Mouse (Mus musculus): Measurements from ENCODE around the gene Syt16.

Syt16 gene

GRCm38 (mm10) chr12:74105811-74106513, 108.5 kb downstream of the Syt16 start:
- no peak for DNase-seq (ENCODE audit: low read depth, low spot score)

DNA sequence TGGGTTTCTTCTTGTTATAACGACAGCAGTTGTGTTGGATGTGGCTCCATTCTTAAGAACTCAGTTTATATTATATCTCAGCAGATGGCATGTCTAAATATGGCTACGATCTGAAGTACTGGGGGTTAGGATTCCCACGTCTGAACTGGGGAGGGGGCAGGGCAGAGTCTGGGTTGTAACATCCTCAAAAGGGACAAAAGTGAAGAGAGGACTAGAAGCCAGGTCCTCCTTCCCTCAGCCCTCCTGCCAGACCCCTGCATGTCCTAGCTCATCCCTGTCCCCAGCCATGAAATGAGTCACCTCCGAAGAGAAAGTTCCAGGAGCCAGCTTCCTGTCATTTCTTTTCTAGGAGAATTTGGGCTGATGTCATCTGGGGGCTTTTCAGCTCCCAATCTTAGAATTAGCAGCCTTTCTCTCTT, 111.2 kb downstream of the Syt16 start:
- DNase-seq (ENCODE audit: low read depth, low spot score): no peak

GRCm38 (mm10) chr12:74109462-74110068, 112.1 kb downstream of the Syt16 start:
- DNase-seq (ENCODE audit: low read depth, low spot score): no peak

DNA sequence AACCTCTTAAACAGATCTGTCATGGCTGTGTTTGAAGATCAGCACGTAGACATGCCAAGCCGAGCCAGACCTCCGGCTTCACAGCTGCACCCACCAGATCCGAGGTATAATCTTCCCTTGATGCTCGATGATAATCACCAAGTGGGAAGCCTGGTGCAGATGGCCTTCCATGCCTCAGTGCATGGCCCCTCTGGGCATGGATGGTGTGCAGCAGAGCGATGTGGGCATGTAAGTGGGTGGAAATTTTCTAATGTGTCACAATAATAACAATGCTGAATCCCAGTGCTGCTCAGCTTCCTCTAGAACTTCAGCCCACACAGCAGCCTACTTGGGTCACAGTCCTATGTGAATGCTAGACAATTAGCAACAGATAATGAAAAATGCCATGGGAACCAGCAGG, 119.4 kb downstream of the Syt16 start:
- DNase-seq (ENCODE audit: low read depth, low spot score): no peak

DNA sequence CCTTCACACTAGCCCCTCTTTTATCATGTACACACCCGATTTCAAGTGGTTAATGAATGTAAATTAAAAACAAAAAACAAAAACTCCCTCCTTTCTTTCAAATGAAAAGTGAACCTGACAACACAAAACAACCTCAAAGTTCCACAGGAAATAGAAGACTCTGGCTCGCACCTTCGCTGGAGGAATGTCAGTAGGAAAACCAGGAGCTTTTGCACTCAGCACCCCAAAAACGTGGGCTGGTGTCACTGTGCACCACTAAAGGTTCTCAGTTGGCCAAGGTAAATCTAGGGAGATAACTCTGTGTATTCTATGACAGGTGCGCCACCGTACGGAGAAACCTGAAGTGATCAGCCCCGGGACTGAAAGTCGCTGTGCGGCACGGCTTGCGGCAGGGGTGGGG, 128.3 kb downstream of the Syt16 start:
- no peak for DNase-seq (ENCODE audit: low read depth, low spot score)

- no peak for DNase-seq (ENCODE audit: low read depth, low spot score)
Observed at GRCm38 (mm10) chr12:74128229-74128628, 130.8 kb downstream of the Syt16 start.

DNA sequence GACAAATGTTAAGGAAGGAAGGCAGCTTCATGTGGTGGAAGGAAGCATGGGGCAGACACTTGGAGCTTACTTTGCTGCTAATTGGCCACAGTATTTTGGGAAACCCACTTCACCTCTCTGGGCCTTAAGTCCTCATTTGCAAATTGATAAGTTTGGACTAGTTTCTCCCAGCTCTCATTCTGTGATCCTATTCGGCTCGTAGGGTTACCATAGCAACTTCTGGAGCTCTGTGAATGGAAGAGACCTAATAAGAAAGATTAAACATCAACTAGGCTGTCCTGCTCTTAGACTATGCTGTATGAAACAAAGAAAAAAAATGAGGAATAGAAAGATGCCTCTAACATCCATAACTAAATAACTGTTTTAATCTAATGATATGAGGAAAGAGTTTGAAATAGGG, 134.3 kb downstream of the Syt16 start:
- no peak for DNase-seq (ENCODE audit: low read depth, low spot score)

DNA sequence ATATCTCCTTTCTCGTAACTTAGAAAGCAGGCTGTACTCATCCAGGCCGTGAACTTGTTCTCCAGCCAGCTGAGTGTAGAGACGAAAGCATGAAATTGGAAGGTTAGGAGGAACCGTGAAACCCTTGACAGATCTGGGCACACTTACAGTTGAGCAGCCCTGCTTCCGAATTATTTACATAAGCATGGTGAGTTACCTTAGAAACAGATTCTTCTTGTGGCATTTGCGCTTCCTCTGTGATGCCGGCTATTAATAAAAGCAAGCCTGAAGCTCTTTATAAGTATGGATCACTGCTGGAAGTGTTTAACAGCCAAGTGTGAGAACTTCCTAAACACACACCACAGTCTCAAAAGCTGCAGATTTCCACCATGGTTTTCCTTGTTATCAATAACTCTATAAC, 144.7 kb downstream of the Syt16 start:
- no peak for DNase-seq (ENCODE audit: low read depth, low spot score)

DNA sequence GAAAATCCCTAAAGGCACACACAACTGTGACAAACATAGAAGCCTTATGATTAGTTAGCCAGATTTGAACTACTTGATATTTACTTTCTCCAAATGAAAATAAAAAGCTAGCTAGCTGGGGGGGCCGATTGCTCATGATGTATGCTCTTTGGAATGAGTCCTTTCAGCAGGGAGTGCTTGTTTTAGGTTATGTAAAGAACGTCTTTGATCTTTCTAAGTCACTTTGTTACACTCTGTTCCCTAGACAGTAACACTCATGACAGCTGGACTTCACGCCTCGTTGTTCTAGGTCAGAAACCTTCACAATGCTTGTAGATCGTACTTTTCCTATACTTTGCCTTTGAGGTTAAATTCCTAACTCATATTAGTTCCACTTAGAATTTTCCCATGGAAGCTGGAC, 146.9 kb downstream of the Syt16 start:
- peak; percentile 3 for DNase-seq (ENCODE audit: low read depth, low spot score)

DNA sequence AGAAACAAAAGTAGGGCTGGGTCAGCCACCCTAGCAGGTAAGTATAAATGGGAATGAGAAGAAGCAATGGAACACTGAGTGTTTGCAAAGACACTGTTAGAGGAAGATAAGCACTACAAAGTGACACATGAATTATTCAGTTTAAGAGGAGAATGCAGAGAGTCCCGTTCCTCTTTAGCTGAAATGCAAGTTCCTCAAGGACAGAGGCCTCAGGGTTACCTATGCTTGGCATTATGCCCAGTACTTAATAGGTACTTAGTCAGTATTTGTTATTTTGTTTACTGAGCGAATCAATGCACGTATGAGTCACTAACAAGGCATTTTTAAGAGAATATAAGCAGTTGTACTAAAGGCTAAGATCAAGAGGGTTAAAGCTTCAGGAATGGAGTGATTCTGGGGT, 163.3 kb downstream of the Syt16 start:
- DNase-seq (ENCODE audit: low read depth, low spot score): no peak

DNA sequence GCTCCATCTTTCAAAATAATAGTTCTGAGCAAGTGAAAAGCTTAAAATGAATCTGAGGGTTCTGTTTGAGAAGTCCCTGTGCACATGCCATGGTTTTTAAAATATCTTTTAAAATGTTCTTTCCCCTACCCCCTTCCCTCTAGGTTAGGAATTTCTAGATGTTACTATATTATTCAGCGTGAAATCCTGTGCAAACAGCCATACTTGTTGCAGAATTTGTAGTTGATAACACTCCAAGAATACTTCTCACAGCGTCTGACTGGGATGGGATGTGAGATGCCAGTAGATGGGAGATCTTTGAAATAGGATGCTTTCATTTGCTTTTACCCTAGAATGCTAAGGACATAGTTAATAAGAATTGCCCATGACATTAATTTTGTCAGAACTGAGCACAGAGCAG, 165.6 kb downstream of the Syt16 start:
- DNase-seq (ENCODE audit: low read depth, low spot score): no peak

DNA sequence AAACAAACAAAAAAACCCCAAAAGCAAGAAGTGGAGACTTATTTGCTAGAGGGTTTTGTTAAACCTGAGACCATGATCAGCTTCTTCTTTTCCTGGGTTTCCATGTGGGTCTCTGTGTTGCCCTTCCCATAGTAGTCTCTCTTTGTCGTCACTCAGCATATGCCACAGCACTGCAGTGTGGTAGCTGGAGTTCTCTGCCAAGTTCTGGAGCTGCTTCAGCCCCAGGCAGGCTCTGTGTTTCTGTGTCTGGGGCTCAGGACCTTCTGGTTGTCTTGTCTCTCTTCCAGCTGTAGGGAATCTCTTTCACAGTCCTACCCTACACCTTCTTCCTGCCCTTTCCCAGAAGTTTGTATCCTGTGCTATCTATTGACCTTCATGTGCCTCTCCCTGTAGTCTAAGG, 173.8 kb downstream of the Syt16 start:
- no peak for DNase-seq (ENCODE audit: low read depth, low spot score)

GRCm38 (mm10) chr12:74173902-74174301, 176.4 kb downstream of the Syt16 start:
- no peak for DNase-seq (ENCODE audit: low read depth, low spot score)

DNA sequence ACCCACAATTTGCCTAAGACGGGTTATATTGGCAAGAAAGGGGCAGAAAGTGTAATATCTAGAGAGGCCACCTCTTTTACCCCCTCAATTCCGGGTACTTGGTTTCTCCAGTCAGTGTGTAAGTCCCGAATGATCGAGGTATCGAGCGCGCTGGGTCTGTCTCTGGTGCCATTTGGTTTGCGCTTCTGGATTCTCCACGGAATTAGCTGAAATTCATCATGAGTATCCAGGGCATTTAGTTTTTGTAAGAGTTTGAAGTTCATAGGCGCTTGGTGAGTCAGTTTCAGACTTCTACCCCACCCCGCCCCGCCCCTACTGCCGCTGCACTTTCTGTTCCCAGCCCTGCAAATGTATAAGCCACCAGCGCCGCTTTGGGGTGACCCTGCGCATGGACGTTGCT, 187.1 kb downstream of the Syt16 start:
- DNase-seq (ENCODE audit: low read depth, low spot score): no peak

GRCm38 (mm10) chr12:74188243-74188785, 190.9 kb downstream of the Syt16 start:
- no peak for DNase-seq (ENCODE audit: low read depth, low spot score)

DNA sequence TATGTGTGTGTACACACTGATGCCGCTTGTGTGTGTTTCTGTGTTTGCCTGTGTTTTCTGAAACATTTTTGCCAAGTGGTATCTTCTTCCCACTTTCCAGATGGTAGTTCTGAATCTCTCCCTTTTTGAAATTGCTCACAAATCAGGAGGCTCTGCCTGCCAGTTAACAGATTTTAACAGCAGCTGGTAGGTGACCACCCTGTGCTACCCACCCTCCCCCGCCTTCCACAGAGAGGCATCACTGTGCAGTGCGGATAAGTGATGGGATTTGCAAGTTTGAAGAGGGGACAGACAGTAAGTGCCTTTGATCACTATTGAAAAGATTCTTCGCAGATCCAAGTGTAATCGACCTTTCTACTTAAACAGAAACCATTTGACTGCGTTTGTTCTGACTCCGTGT, 191.4 kb downstream of the Syt16 start:
- no peak for DNase-seq (ENCODE audit: low read depth, low spot score)

- DNase-seq (ENCODE audit: low read depth, low spot score): no peak
Observed at GRCm38 (mm10) chr12:74189840-74190239, 192.4 kb downstream of the Syt16 start.

GRCm38 (mm10) chr12:74190297-74190696, 192.8 kb downstream of the Syt16 start:
- no peak for DNase-seq (ENCODE audit: low read depth, low spot score)

DNA sequence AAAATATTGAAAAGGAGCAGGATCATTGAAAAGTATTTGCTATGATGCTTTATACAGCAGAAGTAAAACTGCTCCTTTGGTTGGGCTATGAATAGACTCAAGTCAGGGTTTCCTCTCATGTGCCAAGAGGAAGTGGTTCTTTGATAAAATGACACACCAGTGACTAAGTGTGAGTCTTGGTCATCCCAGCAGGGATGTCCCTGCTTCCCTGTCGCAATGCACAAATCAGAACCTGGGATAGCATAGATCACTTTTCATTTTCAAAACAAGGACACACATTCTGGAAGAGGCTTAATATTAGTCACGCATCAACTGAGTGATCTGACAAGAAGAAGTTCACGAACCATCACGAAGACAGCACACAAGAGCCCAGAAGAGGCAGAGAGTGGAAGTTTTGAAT, 195.1 kb downstream of the Syt16 start:
- no peak for DNase-seq (ENCODE audit: low read depth, low spot score)

DNA sequence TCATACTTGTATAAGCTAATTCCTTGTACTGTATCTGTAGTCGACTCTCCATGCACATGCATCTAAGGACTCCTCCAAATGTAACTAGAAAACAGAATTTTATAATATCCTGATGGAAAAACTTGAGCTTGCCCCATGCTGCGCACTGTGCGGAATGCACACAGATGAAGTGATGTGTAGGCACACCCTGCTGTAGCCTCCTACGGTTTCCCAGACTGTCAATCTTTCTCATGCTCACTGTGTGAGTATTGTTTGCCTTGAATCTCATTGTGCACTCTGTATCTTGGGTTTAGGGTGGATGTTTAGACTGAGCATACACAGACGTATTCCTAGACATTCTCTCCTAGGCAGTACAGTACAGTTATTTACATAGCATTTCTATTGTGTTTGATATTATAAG, 203.9 kb downstream of the Syt16 start:
- no peak for DNase-seq (ENCODE audit: low read depth, low spot score)

- no peak for DNase-seq (ENCODE audit: low read depth, low spot score)
Observed at GRCm38 (mm10) chr12:74202431-74203042, 205.1 kb downstream of the Syt16 start.

DNA sequence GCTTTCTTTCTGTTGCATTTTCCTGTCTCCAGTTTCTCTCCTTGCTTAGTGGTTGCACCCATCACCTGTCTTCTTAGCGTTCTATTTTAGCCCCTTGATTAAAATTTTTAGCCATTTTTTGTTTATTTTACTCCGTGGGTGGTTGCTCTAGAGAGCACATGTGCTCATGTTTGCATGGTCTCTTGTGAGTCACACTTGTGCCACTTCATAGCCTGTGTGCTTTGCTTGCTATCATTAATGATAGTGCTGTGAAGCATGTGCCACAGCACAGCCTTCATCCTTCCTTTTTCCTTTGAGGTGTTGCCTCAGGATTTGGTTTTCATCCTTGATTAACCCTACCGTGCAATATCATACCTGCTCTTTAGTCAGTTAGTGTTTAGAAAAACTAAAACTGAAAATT, 214.7 kb downstream of the Syt16 start:
- no peak for DNase-seq (ENCODE audit: low read depth, low spot score)

Measured in forelimb bud, embryonic 11.5 days (tissue).